Mouse (Mus musculus): ENCODE measurements around the gene Sectm1a.
"Not testable (repeated sequence)": the region's sequence is repeated elsewhere in the genome, so short reads cannot be mapped to it uniquely, and the experiment has no call there.

Gene Sectm1a

GRCm38 (mm10) chr11:121081120-121081519, at the start of gene Sectm1a:
Sectm1a (minus strand) TSS chr11:121081220.
- in situ Hi-C loops (cut with MboI; ENCODE audit: low sequenced_read_pairs): no loop called here

- in situ Hi-C loops (cut with MboI; ENCODE audit: low sequenced_read_pairs): no loop called here
Observed at GRCm38 (mm10) chr11:121129616-121130015, 48.6 kb upstream of the Sectm1a start.

GRCm38 (mm10) chr11:121127441-121127840, 46.4 kb upstream of the Sectm1a start:
- in situ Hi-C loops (cut with MboI; ENCODE audit: low sequenced_read_pairs): no loop called here

- in situ Hi-C loops (cut with MboI; ENCODE audit: low sequenced_read_pairs): no loop called here
Observed at GRCm38 (mm10) chr11:121126395-121126794, 45.4 kb upstream of the Sectm1a start.

- in situ Hi-C loops (cut with MboI; ENCODE audit: low sequenced_read_pairs): no loop called here
Observed at GRCm38 (mm10) chr11:121125522-121126172, 44.6 kb upstream of the Sectm1a start.

GRCm38 (mm10) chr11:121123438-121123837, 42.4 kb upstream of the Sectm1a start:
- in situ Hi-C loops (cut with MboI; ENCODE audit: low sequenced_read_pairs): no loop called here

- in situ Hi-C loops (cut with MboI; ENCODE audit: low sequenced_read_pairs): no loop called here
Observed at GRCm38 (mm10) chr11:121122024-121122670, 41.1 kb upstream of the Sectm1a start.

GRCm38 (mm10) chr11:121121151-121121550, 40.1 kb upstream of the Sectm1a start:
- in situ Hi-C loops (cut with MboI; ENCODE audit: low sequenced_read_pairs): no loop called here

GRCm38 (mm10) chr11:121118577-121118976, 37.6 kb upstream of the Sectm1a start, which contains the start of gene Tex19.2:
Tex19.2 (minus strand) TSS chr11:121118677.
- in situ Hi-C loops (cut with MboI; ENCODE audit: low sequenced_read_pairs): no loop called here

- in situ Hi-C loops (cut with MboI; ENCODE audit: low sequenced_read_pairs): no loop called here
Observed at GRCm38 (mm10) chr11:121118106-121118505, 37.1 kb upstream of the Sectm1a start.

- in situ Hi-C loops (cut with MboI; ENCODE audit: low sequenced_read_pairs): no loop called here
Observed at GRCm38 (mm10) chr11:121112091-121112775, 31.2 kb upstream of the Sectm1a start.

- in situ Hi-C loops (cut with MboI; ENCODE audit: low sequenced_read_pairs): no loop called here
Observed at GRCm38 (mm10) chr11:121111601-121112000, 30.6 kb upstream of the Sectm1a start.

- in situ Hi-C loops (cut with MboI; ENCODE audit: low sequenced_read_pairs): no loop called here
Observed at GRCm38 (mm10) chr11:121111051-121111450, 30.0 kb upstream of the Sectm1a start.

GRCm38 (mm10) chr11:121109986-121110385, 29.0 kb upstream of the Sectm1a start:
- in situ Hi-C loops (cut with MboI; ENCODE audit: low sequenced_read_pairs): no loop called here

GRCm38 (mm10) chr11:121108061-121108460, 27.0 kb upstream of the Sectm1a start:
- in situ Hi-C loops (cut with MboI; ENCODE audit: low sequenced_read_pairs): no loop called here

- in situ Hi-C loops (cut with MboI; ENCODE audit: low sequenced_read_pairs): not testable (repeated sequence)
Observed at GRCm38 (mm10) chr11:121107242-121107641, 26.2 kb upstream of the Sectm1a start.

- in situ Hi-C loops (cut with MboI; ENCODE audit: low sequenced_read_pairs): no loop called here
Observed at GRCm38 (mm10) chr11:121101124-121101805, 20.2 kb upstream of the Sectm1a start.

- in situ Hi-C loops (cut with MboI; ENCODE audit: low sequenced_read_pairs): no loop called here
Observed at GRCm38 (mm10) chr11:121100692-121101091, 19.7 kb upstream of the Sectm1a start.

GRCm38 (mm10) chr11:121099762-121100161, 18.7 kb upstream of the Sectm1a start:
- in situ Hi-C loops (cut with MboI; ENCODE audit: low sequenced_read_pairs): no loop called here

- in situ Hi-C loops (cut with MboI; ENCODE audit: low sequenced_read_pairs): no loop called here
Observed at GRCm38 (mm10) chr11:121092606-121093585, 11.9 kb upstream of the Sectm1a start.
